Mouse (Mus musculus): ENCODE data around the gene Hhat.

DNA sequence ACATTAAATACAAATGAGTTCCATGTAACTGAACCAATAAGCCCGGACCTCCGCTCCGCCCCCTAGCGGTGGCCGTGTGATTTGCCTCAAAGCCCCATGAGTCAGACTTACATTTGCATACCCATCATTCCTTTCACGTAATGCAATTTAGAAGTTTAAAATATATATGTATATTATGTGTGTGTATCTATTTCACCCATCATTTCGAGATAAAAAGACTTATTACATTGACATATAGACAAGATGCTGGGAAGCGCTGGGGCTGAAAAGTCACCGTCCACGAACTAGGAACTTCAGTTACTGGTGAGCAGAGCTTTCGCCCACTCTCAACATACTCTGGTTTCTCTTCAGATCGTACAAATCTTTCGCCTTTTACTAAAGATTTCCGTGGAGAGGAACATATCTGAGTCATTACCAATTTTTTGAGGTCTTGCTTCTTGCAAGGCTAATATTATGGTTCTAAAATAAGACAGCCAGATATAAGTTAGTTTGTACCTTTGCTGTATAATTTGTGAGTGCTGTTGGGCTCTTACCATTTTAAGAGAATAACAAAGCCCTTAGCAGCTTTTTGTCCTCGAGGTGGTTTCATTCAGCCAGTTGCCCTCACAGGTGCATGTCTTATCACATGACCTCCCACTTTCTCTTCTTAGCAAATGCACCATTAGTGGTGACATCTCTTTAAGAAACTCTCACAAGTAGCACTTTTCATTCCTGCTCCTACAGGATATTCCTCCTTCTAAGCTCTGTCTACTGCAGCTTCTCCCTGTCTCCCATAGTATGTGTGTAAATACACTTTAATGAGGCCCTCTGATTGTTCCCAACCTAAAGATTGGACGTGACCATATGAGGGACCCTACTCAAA, 25.6 kb downstream of the Hhat start:
- TF ChIP-seq CTCF (IDR thresholded peaks at IDR 0.05; ENCODE audit: borderline replicate concordance, insufficient read depth, low read length) (no peak), POLR2A (IDR thresholded peaks at IDR 0.05; ENCODE audit: low read depth, low read length) (peak; percentile 83)
